Mouse (Mus musculus) thymus, adult 18-20 months (tissue): ENCODE results near the gene Ralgps2.

Experiments used
- DNase-seq, 2 experiments: peaks; one replicate each; pipeline ENCODE4 v3.0.0; 2022; ENCODE audit warnings: mixed read lengths in 2 of 2

The Ralgps2 gene

GRCm38 (mm10) chr1:156808332-156808731, 131.1 kb downstream of the Ralgps2 start:
- DNase-seq, result no peak

GRCm38 (mm10) chr1:156801276-156801675, 138.2 kb downstream of the Ralgps2 start:
- DNase-seq, result no peak

- DNase-seq, result no peak
Measured at GRCm38 (mm10) chr1:156796251-156796650, 143.2 kb downstream of the Ralgps2 start.

GRCm38 (mm10) chr1:156789844-156790490, 149.5 kb downstream of the Ralgps2 start:
- DNase-seq, result no peak

GRCm38 (mm10) chr1:156787164-156787863, 152.1 kb downstream of the Ralgps2 start:
- DNase-seq, result no peak

GRCm38 (mm10) chr1:156786074-156786473, 153.4 kb downstream of the Ralgps2 start:
- DNase-seq, result no peak

GRCm38 (mm10) chr1:156784974-156785373, 154.5 kb downstream of the Ralgps2 start:
- DNase-seq, result no peak

- DNase-seq, result no peak
Measured at GRCm38 (mm10) chr1:156784116-156784515, 155.3 kb downstream of the Ralgps2 start.

- no peak for DNase-seq
Measured at GRCm38 (mm10) chr1:156781971-156782850, 157.2 kb downstream of the Ralgps2 start.

- DNase-seq, result no peak
Measured at GRCm38 (mm10) chr1:156781076-156781741, 158.2 kb downstream of the Ralgps2 start.

- DNase-seq, result no peak
Measured at GRCm38 (mm10) chr1:156780234-156781005, 159.0 kb downstream of the Ralgps2 start.

GRCm38 (mm10) chr1:156779595-156779994, 159.8 kb downstream of the Ralgps2 start:
- no peak for DNase-seq

- no peak for DNase-seq
Measured at GRCm38 (mm10) chr1:156778977-156779376, 160.4 kb downstream of the Ralgps2 start.

- no peak for DNase-seq
Measured at GRCm38 (mm10) chr1:156777896-156778295, 161.5 kb downstream of the Ralgps2 start.

- DNase-seq, result no peak
Measured at GRCm38 (mm10) chr1:156775983-156776382, 163.4 kb downstream of the Ralgps2 start.

GRCm38 (mm10) chr1:156775190-156775589, 164.2 kb downstream of the Ralgps2 start:
- DNase-seq, result no peak

- DNase-seq, result no peak
Measured at GRCm38 (mm10) chr1:156770845-156771244, 168.6 kb downstream of the Ralgps2 start.

GRCm38 (mm10) chr1:156769621-156770297, 169.7 kb downstream of the Ralgps2 start:
- DNase-seq, result no peak

- no peak for DNase-seq
Measured at GRCm38 (mm10) chr1:156769163-156769562, 170.3 kb downstream of the Ralgps2 start.

- no peak for DNase-seq
Measured at GRCm38 (mm10) chr1:156765311-156765710, 174.1 kb downstream of the Ralgps2 start.

GRCm38 (mm10) chr1:156764584-156764983, 174.8 kb downstream of the Ralgps2 start:
- no peak for DNase-seq
